Mouse (Mus musculus) midbrain, embryonic 11.5 days (tissue): ENCODE measurements around the gene Ssr1. TPM values are rescaled to one million over a fixed set of nuclear protein-coding genes. Genes with fewer than 3 reads are reported as not detected.

ENCODE experiments used
- ATAC-seq: fragments of 200-750 bp; cut with Nextera tagmentation; 2 replicates; pipeline ENCODE4 v1.8.0; 2017; ENCODE audit warnings: moderate TSS enrichment, moderate library complexity; ENCODE audit not compliant: low FRiP score
- DNase-seq: peaks from one replicate; pipeline ENCODE4 v3.0.0; 2015; ENCODE audit warnings: low spot score; ENCODE audit errors: missing footprints
- H3K27ac ChIP-seq: fragments of 300-500 bp; sonication (generic); 2 replicates; pipeline ENCODE4 v1.5.1; 2014; ENCODE audit warnings: low read depth, low read length
- H3K27me3 ChIP-seq: fragments of 300-500 bp; sonication (generic); 2 replicates; pipeline ENCODE4 v1.6.1; 2014; ENCODE audit warnings: mild to moderate bottlenecking, low read length, moderate library complexity, mixed read lengths; ENCODE audit not compliant: control insufficient read depth, insufficient read depth
- H3K36me3 ChIP-seq: fragments of 300-500 bp; sonication (generic); 2 replicates; pipeline ENCODE4 v1.6.1; 2014; ENCODE audit warnings: mild to moderate bottlenecking, low read length, moderate library complexity, mixed read lengths; ENCODE audit not compliant: control insufficient read depth, insufficient read depth
- H3K4me1 ChIP-seq: fragments of 300-500 bp; sonication (generic); 2 replicates; pipeline ENCODE4 v1.6.1; 2014; ENCODE audit warnings: low read length; ENCODE audit not compliant: control insufficient read depth, insufficient read depth
- H3K4me2 ChIP-seq: fragments of 300-500 bp; sonication (generic); 2 replicates; pipeline ENCODE4 v1.6.1; 2014; ENCODE audit warnings: mild to moderate bottlenecking, moderate library complexity
- H3K4me3 ChIP-seq: fragments of 300-500 bp; sonication (generic); 2 replicates; pipeline ENCODE4 v1.5.1; 2014; ENCODE audit warnings: low read depth, low read length
- H3K9ac ChIP-seq: fragments of 300-500 bp; sonication (generic); 2 replicates; pipeline ENCODE4 v1.6.1; 2014; ENCODE audit warnings: low read length
- H3K9me3 ChIP-seq: fragments of 300-500 bp; sonication (generic); 2 replicates; pipeline ENCODE4 v1.6.1; 2016; ENCODE audit warnings: low read length; ENCODE audit not compliant: control insufficient read depth
- WGBS: fragments of 180-500 bp; shearing (Covaris S2); extraction: QIAGEN DNeasy Blood & Tissue Kit; methylation state at CpG from one replicate; pipeline ENCODE4 v1.1.7; 2014; 5-methylcytosine and 5-hydroxymethylcytosine counted together
- polyA plus RNA-seq: library from polyadenylated mRNA; unstranded; fragments of >200 nt; fragmentation: Nextera tagmentation; extraction: Ambion mirVana; gene quantifications from 2 replicates; pipeline ENCODE4 v1.2.1, GENCODE M21; 2014

The Ssr1 gene
- 114 and 125 TPM in 2 replicates for polyA plus RNA-seq

DNA sequence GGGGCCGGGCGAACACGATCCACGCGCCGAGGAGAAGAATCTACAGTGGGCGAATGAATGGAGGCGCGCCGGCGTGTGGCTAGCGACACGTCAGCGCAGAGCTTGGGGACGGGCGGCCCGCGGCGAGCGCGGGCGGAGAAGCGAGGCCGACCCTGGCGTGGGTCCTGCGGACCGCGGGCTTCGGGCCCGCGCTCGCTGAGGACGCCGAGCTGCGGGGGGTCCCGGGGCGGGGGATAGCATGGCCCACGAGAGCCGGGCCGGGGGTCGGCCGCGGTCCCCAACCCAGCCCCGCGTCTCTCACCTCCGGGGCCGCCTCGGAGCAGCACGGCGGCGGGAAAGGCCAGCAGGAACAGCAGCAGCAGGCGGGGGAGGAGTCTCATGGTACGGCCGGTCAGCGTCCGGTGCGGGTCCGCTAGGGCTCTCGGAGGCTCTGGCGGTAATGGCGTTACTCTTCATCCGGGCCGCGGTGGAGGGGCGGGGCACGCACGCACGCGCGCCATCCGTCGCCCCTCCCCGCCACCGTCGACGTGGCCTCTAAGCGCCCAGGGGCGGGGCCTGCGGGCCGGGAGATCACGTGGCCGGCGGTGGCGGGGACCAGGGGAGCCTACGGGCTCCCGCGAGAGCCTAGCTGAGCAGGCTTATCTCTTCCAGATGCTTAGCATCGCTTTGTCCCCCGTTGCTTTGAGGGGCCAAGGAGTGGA, at the start of gene Ssr1:
Ssr1 (minus strand) TSS at position 514 of the 701 bp plus-strand sequence.
- peak within 1 kb of the TSS; percentile 93 for H3K9ac ChIP-seq
- peak within 1 kb of the TSS; percentile 89 for H3K4me3 ChIP-seq
- H3K4me1 ChIP-seq, result peaks cover 5% of the 10 kb centered on the region
- 0% methylated on average over 87 of the region's 89 CpGs for WGBS
- DNase-seq (peak; percentile 99), ATAC-seq (peak; percentile 98)
- peak within 1 kb of the TSS; percentile 78 for H3K4me2 ChIP-seq
- H3K27ac ChIP-seq, result peak within 1 kb of the TSS; percentile 85
- no peaks in the 10 kb centered on the region for H3K9me3 ChIP-seq
- peaks cover 7% of the 10 kb centered on the region; the same call in 1 of the 2 replicates for H3K36me3 ChIP-seq
- no peaks in the 10 kb centered on the region for H3K27me3 ChIP-seq

DNA sequence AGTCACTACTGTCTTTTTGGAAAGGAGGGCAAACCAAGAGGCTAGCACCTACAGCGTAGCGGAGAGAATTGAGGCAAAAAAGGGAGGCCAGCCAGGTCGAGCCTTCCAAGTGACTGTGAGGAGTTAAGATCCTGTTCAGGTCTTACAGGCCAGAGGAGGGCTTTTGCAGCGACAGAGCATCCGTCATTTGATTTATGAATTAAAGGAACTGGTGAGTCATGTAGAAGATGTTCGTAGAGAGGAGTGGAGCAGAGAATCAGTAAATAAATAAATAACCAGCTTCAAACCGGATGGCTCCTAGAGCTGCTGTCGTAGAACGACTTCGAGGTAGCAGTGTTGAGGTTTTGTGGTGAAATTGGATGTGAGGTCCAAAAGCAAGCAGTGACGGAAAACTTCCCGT, 43.8 kb upstream of the Ssr1 start:
- Histone ChIP-seq H3K4me2 (peak overlapping the region; percentile 87), H3K9ac (peak overlapping the region; percentile 76), H3K9me3 (no peaks in the 10 kb centered on the region), H3K4me3 (peak overlapping the region; percentile 54), H3K27me3 (no peaks in the 10 kb centered on the region), H3K36me3 (peaks cover 4% of the 10 kb centered on the region), H3K4me1 (peaks cover 4% of the 10 kb centered on the region; the same call in 1 of the 2 replicates), H3K27ac (no peak overlapping the region)
- no peak for ATAC-seq
- DNase-seq, result no peak
- WGBS, result 57% methylated on average over 12 of the region's 12 CpGs

DNA sequence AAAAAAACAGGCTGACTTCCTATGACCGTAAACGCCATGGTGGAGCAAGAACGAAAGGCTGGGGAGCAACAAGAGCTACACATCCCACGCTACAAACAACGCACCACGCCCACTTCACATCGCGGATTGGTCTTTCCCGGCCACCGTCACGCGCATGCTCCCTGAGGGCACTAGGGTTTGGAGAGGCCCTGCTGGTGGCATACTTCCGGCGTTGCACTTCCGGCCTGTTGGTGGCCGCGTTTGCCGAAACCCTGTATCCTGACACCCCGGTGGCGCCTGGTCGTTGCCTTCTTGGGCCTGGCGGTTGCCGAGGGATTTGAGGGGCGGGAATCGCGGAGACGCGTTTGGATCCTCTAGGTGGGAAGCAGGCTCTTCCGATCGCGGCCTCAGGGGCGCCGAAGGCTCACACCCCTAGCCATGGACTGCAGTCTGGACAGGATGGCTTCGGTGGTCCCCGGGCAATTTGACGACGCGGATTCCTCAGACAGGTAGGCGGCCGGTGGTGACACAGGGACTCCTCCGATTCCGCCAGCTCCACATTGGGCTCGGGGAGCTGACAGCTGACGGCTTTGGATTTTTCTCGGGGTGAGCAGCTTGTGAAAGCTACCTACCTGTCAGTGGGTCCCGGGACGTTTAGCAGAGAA, 43.1 kb upstream of the Ssr1 start, which contains the start of gene Cage1:
Cage1 (minus strand) TSS at position 26 of the 644 bp plus-strand sequence.
- Histone ChIP-seq H3K27me3 (no peaks in the 10 kb centered on the region), H3K27ac (no peak within 1 kb of the TSS), H3K4me2 (peak within 1 kb of the TSS; percentile 87), H3K36me3 (peaks cover 4% of the 10 kb centered on the region), H3K9ac (peak within 1 kb of the TSS; percentile 76), H3K4me3 (peak within 1 kb of the TSS; percentile 54), H3K9me3 (no peaks in the 10 kb centered on the region), H3K4me1 (peaks cover 4% of the 10 kb centered on the region; the same call in 1 of the 2 replicates)
- DNase-seq (peak; percentile 100), ATAC-seq (peak; percentile 96)
- under 1% methylated on average over 47 of the region's 47 CpGs for WGBS

DNA sequence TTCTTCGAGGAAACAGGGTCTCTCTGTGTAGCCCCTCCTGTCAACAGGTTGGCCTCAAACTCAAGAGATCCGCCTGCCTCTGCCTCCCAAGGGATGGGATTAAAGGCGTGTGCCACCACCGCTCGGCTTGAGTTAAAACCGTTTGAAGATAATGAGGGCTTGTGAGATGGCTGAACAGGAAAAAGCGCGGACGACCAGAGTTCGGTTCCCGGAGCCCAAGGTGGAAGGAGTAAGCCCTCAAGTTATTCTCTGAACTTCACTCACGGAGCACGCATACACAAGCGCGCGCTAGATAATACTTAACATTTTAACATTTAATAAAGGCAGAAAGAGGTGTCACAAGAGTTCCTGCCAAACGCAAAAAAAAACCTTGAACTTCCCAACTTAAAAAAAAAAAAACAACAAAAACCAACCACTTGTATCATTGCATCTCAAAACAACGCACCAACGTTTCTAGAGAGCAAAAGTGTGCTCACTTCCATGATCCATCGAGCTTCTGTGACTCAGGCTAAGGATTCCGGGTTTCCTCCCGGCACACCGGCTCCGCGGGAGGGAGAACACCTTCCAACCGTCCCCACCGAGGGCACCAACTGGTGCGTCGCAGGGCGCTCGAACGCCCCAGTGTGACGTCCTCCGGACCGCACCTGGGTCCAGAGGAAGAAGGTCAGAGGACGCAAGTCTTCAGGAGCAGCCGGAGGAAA, 42.5 kb upstream of the Ssr1 start, which contains the start of gene Riok1:
Riok1 (plus strand) TSS at position 653 of the 701 bp plus-strand sequence.
- H3K27me3 ChIP-seq, result no peaks in the 10 kb centered on the region
- H3K9me3 ChIP-seq, result no peaks in the 10 kb centered on the region
- ATAC-seq (no peak), DNase-seq (no peak)
- no peak within 1 kb of the TSS for H3K27ac ChIP-seq
- H3K4me2 ChIP-seq, result peak within 1 kb of the TSS; percentile 87
- peak within 1 kb of the TSS; percentile 76 for H3K9ac ChIP-seq
- peak within 1 kb of the TSS; percentile 54 for H3K4me3 ChIP-seq
- H3K36me3 ChIP-seq, result peaks cover 4% of the 10 kb centered on the region
- peaks cover 4% of the 10 kb centered on the region; the same call in 1 of the 2 replicates for H3K4me1 ChIP-seq
- 11% methylated on average over 35 of the region's 37 CpGs for WGBS

GRCm38 (mm10) chr13:38028407-38028806, 34.4 kb upstream of the Ssr1 start:
- H3K9me3 ChIP-seq, result no peaks in the 10 kb centered on the region
- DNase-seq (no peak), ATAC-seq (no peak)
- no peaks in the 10 kb centered on the region for H3K27me3 ChIP-seq
- H3K36me3 ChIP-seq, result no peaks in the 10 kb centered on the region
- no peak overlapping the region for H3K27ac ChIP-seq
- no peak overlapping the region for H3K4me2 ChIP-seq
- no peak overlapping the region for H3K4me3 ChIP-seq
- H3K4me1 ChIP-seq, result no peaks in the 10 kb centered on the region
- 87% methylated on average over 4 of the region's 4 CpGs for WGBS
- H3K9ac ChIP-seq, result no peak overlapping the region

- no peaks in the 10 kb centered on the region for H3K9me3 ChIP-seq
- H3K9ac ChIP-seq, result no peak overlapping the region
- no peak overlapping the region for H3K4me2 ChIP-seq
- H3K36me3 ChIP-seq, result no peaks in the 10 kb centered on the region
- H3K4me3 ChIP-seq, result no peak overlapping the region
- ATAC-seq (no peak), DNase-seq (no peak)
- WGBS, result 70% methylated on average over 6 of the region's 6 CpGs
- H3K27ac ChIP-seq, result no peak overlapping the region
- H3K4me1 ChIP-seq, result no peaks in the 10 kb centered on the region
- no peaks in the 10 kb centered on the region for H3K27me3 ChIP-seq
These were observed 33.7 kb upstream of the Ssr1 start for GRCm38 (mm10) chr13:38027618-38028248.

GRCm38 (mm10) chr13:38025874-38026273, 31.9 kb upstream of the Ssr1 start:
- Histone ChIP-seq H3K9ac (no peak overlapping the region), H3K9me3 (no peaks in the 10 kb centered on the region), H3K4me1 (no peaks in the 10 kb centered on the region), H3K4me3 (no peak overlapping the region), H3K36me3 (no peaks in the 10 kb centered on the region), H3K27ac (no peak overlapping the region), H3K4me2 (no peak overlapping the region), H3K27me3 (no peaks in the 10 kb centered on the region)
- ATAC-seq (no peak), DNase-seq (no peak)
- 37% methylated on average over 4 of the region's 4 CpGs for WGBS

GRCm38 (mm10) chr13:38018791-38019190, 24.8 kb upstream of the Ssr1 start:
- Histone ChIP-seq H3K9ac (no peak overlapping the region), H3K27ac (no peak overlapping the region), H3K4me2 (no peak overlapping the region), H3K27me3 (no peaks in the 10 kb centered on the region), H3K36me3 (no peaks in the 10 kb centered on the region), H3K4me1 (no peaks in the 10 kb centered on the region), H3K9me3 (no peaks in the 10 kb centered on the region), H3K4me3 (no peak overlapping the region)
- WGBS, result 75% methylated on average over 3 of the region's 3 CpGs
- ATAC-seq (no peak), DNase-seq (no peak)
